Mouse (Mus musculus): Measurements from ENCODE around the gene Prkacb.

GRCm38 (mm10) chr3:146778913-146779312 is 33.9 kb downstream of the Prkacb start:
- no peak for TF ChIP-seq EP300 (IDR thresholded peaks at IDR 0.05)
- no peak for TF ChIP-seq CTCF (IDR thresholded peaks at IDR 0.05)

Data from lung, postnatal 0 days (tissue).